Comparison of ENCODE assay signal across 27 mouse cellular contexts in genomic region chr1:132919258-132919657, GRCm38 (mm10). TPM values are rescaled to one million over a fixed set of nuclear protein-coding genes. Genes with fewer than 3 reads are reported as not detected.
A peak's percentile ranks its signal among the peaks of the same experiment; 100 is the strongest.
DNase-seq lines count a peak whose midpoint lies in the region; ATAC-seq and TF ChIP-seq lines count a peak whose summit lies in the region.
"Had no signal": no experiment of that assay in that cellular context is flagged by ENCODE, and none has a peak within 500 bp of the region (broad histone marks: within the 10 kb centered on the region; RNA-seq: fewer than 3 reads in every experiment).

No protein-coding gene starts in this region.

- peaks cover 66% of the 10 kb centered on the region for H3K4me1 ChIP-seq in hindbrain, embryonic 13.5 days (replicated peaks)
- H3K4me1 ChIP-seq in hindbrain, embryonic 12.5 days, result peaks cover 51% of the 10 kb centered on the region
- H3K4me1 ChIP-seq in E14TG2a.4 (replicated peaks; ENCODE audit: low read depth, low read length), result peaks cover 74% of the 10 kb centered on the region
- peaks cover 14% of the 10 kb centered on the region for H3K4me1 ChIP-seq in kidney, embryonic 16.5 days (ENCODE audit: insufficient read depth, low read length)

- no peak overlapping the region for H3K4me3 ChIP-seq in hindbrain, embryonic 13.5 days
- no peak overlapping the region for H3K4me3 ChIP-seq in hindbrain, embryonic 12.5 days
- H3K4me3 ChIP-seq in E14TG2a.4 (replicated peaks; ENCODE audit: low read length), result peak overlapping the region; percentile 35
- H3K4me3 ChIP-seq in gastrocnemius, adult 2 months, result no peak overlapping the region
- H3K4me3 ChIP-seq in kidney, embryonic 16.5 days (ENCODE audit: low read length), result no peak overlapping the region
- H3K4me3 ChIP-seq: embryonic facial prominence, embryonic 10.5 days; embryonic facial prominence, embryonic 12.5 days; forebrain, embryonic 13.5 days; forebrain, embryonic 15.5 days had no signal

- no peaks in the 10 kb centered on the region for H3K27me3 ChIP-seq in hindbrain, embryonic 13.5 days
- peaks cover 11% of the 10 kb centered on the region for H3K27me3 ChIP-seq in hindbrain, embryonic 12.5 days
- 0 out of 2 replicates have a peak, but pooled peaks cover 3% of the 10 kb centered on the region for H3K27me3 ChIP-seq in E14TG2a.4 (ENCODE audit: insufficient read depth, low read length)
- H3K27me3 ChIP-seq in kidney, embryonic 16.5 days (ENCODE audit: insufficient read depth, low read length), result no peaks in the 10 kb centered on the region
- H3K27me3 ChIP-seq: forebrain, embryonic 13.5 days; forebrain, embryonic 15.5 days had no signal

- H3K27ac ChIP-seq in hindbrain, embryonic 13.5 days, result 0 out of 2 replicates have a peak overlapping the region, but pooled peaks have one; percentile 83
- no peak overlapping the region for H3K27ac ChIP-seq in hindbrain, embryonic 12.5 days
- no peak overlapping the region for H3K27ac ChIP-seq in gastrocnemius, adult 2 months
- no peak overlapping the region for H3K27ac ChIP-seq in kidney, embryonic 16.5 days (ENCODE audit: low read length)
- H3K27ac ChIP-seq: embryonic facial prominence, embryonic 10.5 days; embryonic facial prominence, embryonic 12.5 days had no signal

- 72% methylated on average over 8 of the region's 8 CpGs for WGBS in hindbrain, embryonic 13.5 days
- 82% methylated on average over 8 of the region's 8 CpGs for WGBS in hindbrain, embryonic 12.5 days
- WGBS in kidney, embryonic 16.5 days, result 84% methylated on average over 8 of the region's 8 CpGs

- H3K4me2 ChIP-seq in hindbrain, embryonic 13.5 days, result no peak overlapping the region
- no peak overlapping the region for H3K4me2 ChIP-seq in hindbrain, embryonic 12.5 days (replicated peaks)
- H3K4me2 ChIP-seq in kidney, embryonic 16.5 days (replicated peaks; ENCODE audit: low read depth, low read length), result no peak overlapping the region
- H3K4me2 ChIP-seq: embryonic facial prominence, embryonic 12.5 days; forebrain, embryonic 13.5 days; forebrain, embryonic 15.5 days had no signal

- no peak overlapping the region for H3K9ac ChIP-seq in hindbrain, embryonic 13.5 days
- H3K9ac ChIP-seq in hindbrain, embryonic 12.5 days, result no peak overlapping the region
- no peak overlapping the region for H3K9ac ChIP-seq in kidney, embryonic 16.5 days (replicated peaks; ENCODE audit: low read length)
- H3K9ac ChIP-seq: embryonic facial prominence, embryonic 12.5 days; forebrain, embryonic 13.5 days; forebrain, embryonic 15.5 days; forebrain, postnatal 0 days had no signal

- no peak for TF ChIP-seq CTCF in E14TG2a.4 (conservative IDR thresholded peaks at IDR 0.05; ENCODE audit: low read length)
- TF ChIP-seq CTCF in gastrocnemius, adult 2 months (IDR thresholded peaks at IDR 0.05), result no peak

- H3K36me3 ChIP-seq in hindbrain, embryonic 13.5 days, result no peaks in the 10 kb centered on the region
- H3K36me3 ChIP-seq in hindbrain, embryonic 12.5 days, result no peaks in the 10 kb centered on the region
- H3K36me3 ChIP-seq in E14TG2a.4 (ENCODE audit: insufficient read depth, low read length), result no peaks in the 10 kb centered on the region
- H3K36me3 ChIP-seq in kidney, embryonic 16.5 days (ENCODE audit: insufficient read depth, low read length), result no peaks in the 10 kb centered on the region
- H3K36me3 ChIP-seq: embryonic facial prominence, embryonic 10.5 days; embryonic facial prominence, embryonic 12.5 days; forebrain, embryonic 15.5 days; G1E had no signal

- no peak for ATAC-seq in hindbrain, embryonic 13.5 days (ENCODE audit: low FRiP score)
- no peak for ATAC-seq in hindbrain, embryonic 12.5 days (ENCODE audit: low FRiP score)
- no peak for ATAC-seq in kidney, embryonic 16.5 days (ENCODE audit: low FRiP score, low TSS enrichment)
- ATAC-seq: activated CD4-positive, CD25-positive, alpha-beta regulatory T cell, adult 4 months; CD4-positive, CD25-positive, alpha-beta regulatory T cell, adult 4 months; forebrain, embryonic 13.5 days; forebrain, embryonic 15.5 days; forebrain, postnatal 0 days; Patski had no signal

- intact Hi-C loops in gastrocnemius, adult 2 months (cut with DNase I), result no loop called here

- no peaks in the 10 kb centered on the region for H3K9me3 ChIP-seq in hindbrain, embryonic 13.5 days
- no peaks in the 10 kb centered on the region for H3K9me3 ChIP-seq in hindbrain, embryonic 12.5 days (replicated peaks)
- no peaks in the 10 kb centered on the region for H3K9me3 ChIP-seq in E14TG2a.4 (ENCODE audit: low read length)
- no peaks in the 10 kb centered on the region for H3K9me3 ChIP-seq in kidney, embryonic 16.5 days (ENCODE audit: low read length)
- H3K9me3 ChIP-seq: embryonic facial prominence, embryonic 10.5 days; embryonic facial prominence, embryonic 12.5 days; forebrain, embryonic 13.5 days; forebrain, embryonic 15.5 days; G1E had no signal

- DNase-seq in ES-CJ7 (ENCODE audit: low read depth, low spot score) (peak; percentile 47), R1 (ENCODE audit: low read depth, low spot score) (peak; percentile 31)
- no peak for DNase-seq in gastrocnemius, adult 2 months
- no peak for DNase-seq in gastrocnemius, postnatal 10 days
- DNase-seq: adrenal gland, adult 8-10 months; adrenal gland, postnatal 14 days; adrenal gland, postnatal 36 days; B cell, adult 2 months; cerebellum, adult 11-12 months; cerebellum, adult 2 months; cerebellum, adult 9-10 months; cerebellum, postnatal 10 days; cerebellum, postnatal 25 days; forebrain, postnatal 0 days had no signal

RNA-seq across cellular contexts. Expression of gene Lrrn2, which starts 39.2 kb away (rescaled TPM):
- polyA plus RNA-seq in hindbrain, embryonic 13.5 days (2015; fragmentation: Nextera tagmentation; extraction: Ambion mirVana), result 27.2 and 28.5 TPM in 2 replicates
- polyA plus RNA-seq in hindbrain, embryonic 12.5 days (2016; fragmentation: Nextera tagmentation; extraction: Ambion mirVana), result 17.0 and 18.8 TPM in 2 replicates
- under 1 TPM; 0.33 to 0.73 TPM for total RNA-seq in gastrocnemius, adult 2 months (2021)
- total RNA-seq in gastrocnemius, postnatal 10 days (2021), result 1 to 10 TPM; 2.8 to 3.7 TPM
- polyA plus RNA-seq in kidney, embryonic 16.5 days (2015; fragmentation: Nextera tagmentation; extraction: Ambion mirVana), result 4.1 and 5.2 TPM in 2 replicates
- total RNA-seq: CH12.LX had no signal
- polyA plus RNA-seq: activated CD4-positive, CD25-positive, alpha-beta regulatory T cell, adult 4 months; CD4-positive, CD25-positive, alpha-beta regulatory T cell, adult 4 months; G1E; Patski had no signal

Comparison
In these comparisons a context has a peak if more than half of its experiments do, and no peak if none do; other contexts are left out.
1. DNase-seq: peak in ES-CJ7 (single experiment) and R1 (single experiment); none in gastrocnemius, adult 2 months (single experiment) and gastrocnemius, postnatal 10 days (single experiment).